Mouse (Mus musculus): ENCODE results near the gene Fam181a.

The Fam181a gene

GRCm38 (mm10) chr12:103356415-103356748 is 45.6 kb downstream of the Fam181a start:
- DNase-seq (ENCODE audit: low spot score): no peak

GRCm38 (mm10) chr12:103358216-103358615 is 47.4 kb downstream of the Fam181a start:
- no peak for DNase-seq (ENCODE audit: low spot score)

GRCm38 (mm10) chr12:103358951-103359801 is 48.4 kb downstream of the Fam181a start:
- DNase-seq (ENCODE audit: low spot score): no peak

GRCm38 (mm10) chr12:103360812-103361211 is 50.0 kb downstream of the Fam181a start:
- no peak for DNase-seq (ENCODE audit: low spot score)

GRCm38 (mm10) chr12:103361539-103362307 is 50.9 kb downstream of the Fam181a start:
- DNase-seq (ENCODE audit: low spot score): no peak

GRCm38 (mm10) chr12:103362336-103362735 is 51.6 kb downstream of the Fam181a start:
- DNase-seq (ENCODE audit: low spot score): no peak
